Mouse (Mus musculus) stomach, embryonic 14.5 days (tissue): Measurements from ENCODE around the gene I830077J02Rik. TPM values are rescaled to one million over a fixed set of nuclear protein-coding genes. Genes with fewer than 3 reads are reported as not detected.
"Not testable (repeated sequence)": the region's sequence is repeated elsewhere in the genome, so short reads cannot be mapped to it uniquely, and the experiment has no call there.

ENCODE experiments used
- ATAC-seq: fragments of 200-750 bp; cut with Nextera tagmentation; 2 replicates; pipeline ENCODE4 v1.8.0; 2017; ENCODE audit warnings: low read depth, moderate TSS enrichment; ENCODE audit not compliant: insufficient number of reproducible peaks, insufficient read depth, low FRiP score
- H3K27ac ChIP-seq: fragments of 300-500 bp; sonication (generic); 2 replicates; pipeline ENCODE4 v1.5.1; 2014; ENCODE audit warnings: mild to moderate bottlenecking, low read length, moderate library complexity, mixed read lengths
- H3K27me3 ChIP-seq: fragments of 300-500 bp; sonication (generic); 2 replicates; pipeline ENCODE4 v1.6.1; 2014; ENCODE audit warnings: low read length, control low read depth, mixed read lengths; ENCODE audit not compliant: control insufficient read depth, insufficient read depth
- H3K36me3 ChIP-seq: fragments of 300-500 bp; sonication (generic); 2 replicates; pipeline ENCODE4 v1.6.1; 2014; ENCODE audit warnings: mild to moderate bottlenecking, control low read depth, low read length, moderate library complexity, mixed read lengths; ENCODE audit not compliant: control insufficient read depth, insufficient read depth
- H3K4me1 ChIP-seq: fragments of 300-500 bp; sonication (generic); 2 replicates; pipeline ENCODE4 v1.6.1; 2014; ENCODE audit warnings: low read length, control low read depth, mixed read lengths; ENCODE audit not compliant: control insufficient read depth, insufficient read depth
- H3K4me2 ChIP-seq: fragments of 300-500 bp; sonication (generic); replicated peaks from 2 replicates; pipeline ENCODE4 v1.6.1; 2014; ENCODE audit warnings: low read depth, low read length, control low read depth
- H3K4me3 ChIP-seq: fragments of 300-500 bp; sonication (generic); 2 replicates; pipeline ENCODE4 v1.5.1; 2014; ENCODE audit warnings: low read depth, low read length, control low read depth
- H3K9ac ChIP-seq: fragments of 300-500 bp; sonication (generic); replicated peaks from 2 replicates; pipeline ENCODE4 v1.6.1; 2014; ENCODE audit warnings: low read depth, mild to moderate bottlenecking, control low read depth, low read length, moderate library complexity, mixed read lengths
- H3K9me3 ChIP-seq: fragments of 300-500 bp; sonication (generic); 2 replicates; pipeline ENCODE4 v1.6.1; 2016; ENCODE audit warnings: low read depth, low read length, control low read depth; ENCODE audit not compliant: control insufficient read depth
- WGBS: fragments of 180-500 bp; shearing (Covaris S2); extraction: QIAGEN DNeasy Blood & Tissue Kit; methylation state at CpG from one replicate; pipeline ENCODE4 v1.1.7; 2014; 5-methylcytosine and 5-hydroxymethylcytosine counted together
- polyA plus RNA-seq: library from polyadenylated mRNA; unstranded; fragments of >200 nt; fragmentation: Nextera tagmentation; extraction: Ambion mirVana; gene quantifications from 2 replicates; pipeline ENCODE4 v1.2.1, GENCODE M21; 2014

Gene I830077J02Rik
- polyA plus RNA-seq, 1 experiment from 2014 or later = 1.2 TPM

GRCm38 (mm10) chr3:105928195-105928569, 4.3 kb downstream of the I830077J02Rik start:
- no peak overlapping the region for H3K4me2 ChIP-seq
- WGBS = 83% methylated on average over 3 of the region's 3 CpGs
- no peak overlapping the region for H3K9ac ChIP-seq
- no peaks in the 10 kb centered on the region for H3K9me3 ChIP-seq
- H3K27ac ChIP-seq = no peak overlapping the region
- no peaks in the 10 kb centered on the region for H3K27me3 ChIP-seq
- ATAC-seq = no peak
- H3K36me3 ChIP-seq = no peaks in the 10 kb centered on the region
- no peaks in the 10 kb centered on the region for H3K4me1 ChIP-seq
- H3K4me3 ChIP-seq = no peak overlapping the region

DNA sequence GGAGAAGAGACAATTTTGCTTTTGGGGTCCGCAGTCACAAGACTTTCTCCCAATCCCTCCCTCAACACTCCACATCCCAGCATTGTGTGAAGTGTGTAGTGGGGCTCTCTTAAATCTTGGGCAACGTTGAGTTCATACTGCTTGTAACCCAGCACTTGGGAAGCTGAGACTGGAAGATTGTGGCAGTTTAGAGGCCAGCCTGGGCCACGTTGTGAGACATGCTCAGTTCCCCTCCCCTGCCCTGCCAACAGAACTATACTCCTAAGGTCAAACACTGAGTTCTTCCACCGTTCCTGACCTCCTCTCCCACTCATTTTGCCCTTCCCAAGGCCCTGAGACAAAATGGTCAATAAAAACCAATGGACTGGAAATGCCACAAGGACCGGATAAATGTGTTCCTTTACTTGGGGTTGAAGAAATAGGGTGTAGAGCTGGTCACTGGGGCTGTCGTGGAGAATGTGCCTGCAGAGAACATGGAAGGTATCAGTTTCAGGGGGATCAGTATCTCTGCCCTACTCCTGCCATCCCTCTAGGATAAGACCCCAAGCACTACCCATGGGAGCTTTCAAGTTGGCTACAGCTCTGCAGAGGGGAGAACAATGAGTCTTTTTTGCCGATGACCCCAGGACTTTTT, 4.8 kb downstream of the I830077J02Rik start:
- no peak overlapping the region for H3K27ac ChIP-seq
- H3K27me3 ChIP-seq = no peaks in the 10 kb centered on the region
- ATAC-seq = no peak
- H3K4me1 ChIP-seq = no peaks in the 10 kb centered on the region
- H3K9ac ChIP-seq = no peak overlapping the region
- no peaks in the 10 kb centered on the region for H3K9me3 ChIP-seq
- H3K4me2 ChIP-seq = no peak overlapping the region
- no peak overlapping the region for H3K4me3 ChIP-seq
- H3K36me3 ChIP-seq = no peaks in the 10 kb centered on the region
- WGBS = 83% methylated on average over 7 of the region's 7 CpGs

DNA sequence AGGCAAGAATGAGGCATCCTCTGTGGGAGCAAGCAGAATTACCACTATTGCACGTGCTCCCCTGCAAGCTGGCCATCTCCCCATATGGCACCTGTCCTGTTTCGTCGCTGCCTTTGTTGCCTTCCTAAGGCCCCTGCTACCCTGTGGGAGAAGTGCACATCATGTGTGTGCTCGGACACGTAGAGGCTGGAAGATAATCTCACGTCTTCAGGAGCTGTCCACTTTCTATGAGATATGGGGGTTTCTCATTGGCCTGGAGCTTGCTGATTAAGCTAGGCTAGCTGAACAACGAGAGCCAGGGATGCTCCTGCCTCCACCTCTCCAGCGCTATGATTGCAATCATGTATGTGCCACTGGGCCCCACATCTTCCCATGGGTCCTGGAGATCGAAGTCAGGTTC, 7.8 kb downstream of the I830077J02Rik start:
- WGBS = 78% methylated on average over 9 of the region's 9 CpGs
- ATAC-seq = no peak

DNA sequence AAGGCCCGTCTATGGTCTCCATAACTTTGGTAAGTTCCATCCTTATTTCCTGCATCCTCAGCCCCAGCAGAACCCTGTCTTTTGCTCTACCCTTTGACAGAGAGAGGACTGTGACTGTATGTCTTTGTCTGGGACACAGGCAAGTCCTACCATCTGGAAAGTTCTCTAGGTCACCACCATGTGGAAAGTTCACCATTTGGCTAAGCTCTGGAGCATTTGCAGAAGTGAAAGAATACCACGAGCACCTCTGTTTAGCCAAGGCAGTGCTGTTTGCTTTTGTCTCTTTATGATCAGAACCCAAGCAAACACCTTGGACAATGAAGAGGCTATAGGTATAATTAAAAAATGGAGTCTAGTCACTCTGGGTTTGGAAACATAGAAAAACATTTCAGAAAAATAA, 10.5 kb downstream of the I830077J02Rik start:
- no peak for ATAC-seq

More for the DNA sequence above, 7.8 kb downstream of the I830077J02Rik start:
- Histone ChIP-seq H3K4me1 (no peaks in the 10 kb centered on the region), H3K36me3 (no peaks in the 10 kb centered on the region), H3K27ac (no peak overlapping the region), H3K27me3 (no peaks in the 10 kb centered on the region), H3K4me3 (no peak overlapping the region), H3K4me2 (no peak overlapping the region), H3K9ac (no peak overlapping the region), H3K9me3 (no peaks in the 10 kb centered on the region)

DNA sequence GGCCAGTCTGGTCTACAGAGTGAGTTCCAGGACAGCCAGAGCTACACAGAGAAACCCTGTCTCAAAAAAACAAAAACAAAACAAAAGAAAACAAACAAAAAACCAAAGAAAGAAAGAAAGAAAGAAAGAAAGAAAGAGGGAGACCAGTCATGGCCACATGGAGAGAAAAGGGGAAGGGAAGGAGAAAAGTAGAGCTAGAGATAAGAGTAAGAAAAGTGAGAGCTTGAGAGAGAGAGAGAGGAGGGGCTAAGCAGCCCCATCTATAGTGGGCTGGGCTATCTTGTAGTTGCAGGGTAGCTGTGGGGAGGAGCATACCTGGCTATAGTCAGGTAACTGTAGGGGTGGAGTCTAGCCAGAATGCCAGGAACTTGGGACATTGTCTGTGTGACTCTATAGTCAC, 11.7 kb downstream of the I830077J02Rik start:
- H3K27me3 ChIP-seq, H3K27ac ChIP-seq, H3K9me3 ChIP-seq, H3K9ac ChIP-seq, ATAC-seq, H3K4me3 ChIP-seq, H3K4me2 ChIP-seq, H3K4me1 ChIP-seq, H3K36me3 ChIP-seq: not testable (repeated sequence)

More for the DNA sequence above, 10.5 kb downstream of the I830077J02Rik start:
- Histone ChIP-seq H3K27me3 (no peaks in the 10 kb centered on the region), H3K36me3 (no peaks in the 10 kb centered on the region), H3K27ac (no peak overlapping the region), H3K9me3 (no peaks in the 10 kb centered on the region), H3K4me2 (no peak overlapping the region), H3K9ac (no peak overlapping the region), H3K4me3 (no peak overlapping the region), H3K4me1 (no peaks in the 10 kb centered on the region)
- 63% methylated on average over 2 of the region's 2 CpGs for WGBS

- H3K9me3 ChIP-seq = no peaks in the 10 kb centered on the region
- no peak overlapping the region for H3K4me2 ChIP-seq
- H3K4me1 ChIP-seq = no peaks in the 10 kb centered on the region
- no peak overlapping the region for H3K4me3 ChIP-seq
- H3K9ac ChIP-seq = no peak overlapping the region
- WGBS = 73% methylated on average over 3 of the region's 3 CpGs
- H3K27ac ChIP-seq = no peak overlapping the region
- ATAC-seq = no peak
- H3K27me3 ChIP-seq = no peaks in the 10 kb centered on the region
- H3K36me3 ChIP-seq = no peaks in the 10 kb centered on the region
These were observed 14.1 kb downstream of the I830077J02Rik start for GRCm38 (mm10) chr3:105918355-105918745.

DNA sequence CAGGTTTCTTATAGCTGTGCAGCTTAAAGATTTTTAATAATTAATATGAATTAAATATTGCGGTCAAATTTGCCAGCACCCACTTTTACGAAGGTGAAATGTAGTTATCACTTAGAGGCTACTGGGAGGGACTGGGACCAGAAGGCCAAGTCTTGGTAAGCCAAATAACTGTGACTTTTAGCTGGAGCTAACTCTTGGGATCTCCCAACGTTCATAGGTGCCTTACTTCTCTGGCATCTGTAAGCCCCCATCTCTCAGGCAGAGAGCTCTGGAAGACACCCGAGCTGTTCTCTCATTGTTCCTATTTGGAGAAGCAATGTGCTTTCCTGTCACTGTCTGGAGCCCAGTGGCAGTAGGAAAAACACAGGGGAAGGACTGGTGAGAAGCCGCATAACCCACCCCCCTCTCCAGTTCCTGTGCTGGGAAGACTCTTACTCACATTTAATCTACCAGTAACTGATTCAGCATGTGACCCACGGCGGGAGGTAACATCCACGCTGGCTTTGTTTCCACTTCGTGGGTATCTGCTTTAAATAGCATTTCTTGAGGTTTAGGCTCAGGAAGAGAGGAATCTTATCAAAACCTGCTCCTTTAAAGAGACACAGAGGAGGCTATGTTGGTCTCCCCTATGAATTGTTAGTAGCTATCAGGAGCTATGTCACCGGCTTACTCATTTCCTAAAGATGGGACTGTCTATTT, 14.7 kb downstream of the I830077J02Rik start:
- Histone ChIP-seq H3K9ac (no peak overlapping the region), H3K4me2 (no peak overlapping the region), H3K36me3 (no peaks in the 10 kb centered on the region), H3K4me3 (no peak overlapping the region), H3K27me3 (no peaks in the 10 kb centered on the region), H3K4me1 (no peaks in the 10 kb centered on the region), H3K27ac (no peak overlapping the region), H3K9me3 (no peaks in the 10 kb centered on the region)
- 70% methylated on average over 10 of the region's 10 CpGs for WGBS
- no peak for ATAC-seq

GRCm38 (mm10) chr3:105916455-105916854, 16.0 kb downstream of the I830077J02Rik start:
- not testable (repeated sequence) for H3K27ac ChIP-seq, ATAC-seq, H3K4me1 ChIP-seq, H3K27me3 ChIP-seq, H3K9me3 ChIP-seq, H3K36me3 ChIP-seq, H3K9ac ChIP-seq, H3K4me3 ChIP-seq, H3K4me2 ChIP-seq

DNA sequence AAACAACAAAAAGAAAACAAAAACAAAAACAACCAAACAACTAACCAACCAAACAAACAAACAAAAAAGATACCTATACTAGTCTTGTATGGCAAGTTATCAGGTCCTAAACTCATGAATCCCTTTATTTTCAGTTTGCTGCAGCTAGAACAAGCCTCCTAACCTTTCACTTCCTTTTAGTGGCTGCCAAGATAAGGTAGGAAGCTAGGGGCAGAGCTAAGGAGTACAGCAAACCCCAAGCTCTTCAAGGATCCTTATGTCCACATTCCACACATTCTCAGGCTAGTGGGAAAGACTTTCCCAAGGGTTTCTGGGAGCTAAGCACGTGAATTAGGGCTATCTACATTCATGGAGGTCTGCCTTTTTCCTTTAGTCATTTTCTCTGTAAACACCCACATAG, 17.2 kb downstream of the I830077J02Rik start:
- H3K4me2 ChIP-seq = no peak overlapping the region
- 13% methylated on average over 1 of the region's 1 CpGs for WGBS
- no peak overlapping the region for H3K4me3 ChIP-seq
- H3K4me1 ChIP-seq = no peaks in the 10 kb centered on the region
- no peaks in the 10 kb centered on the region for H3K36me3 ChIP-seq
- H3K27ac ChIP-seq = no peak overlapping the region
- no peaks in the 10 kb centered on the region for H3K27me3 ChIP-seq
- no peak overlapping the region for H3K9ac ChIP-seq
- no peak for ATAC-seq
- H3K9me3 ChIP-seq = no peaks in the 10 kb centered on the region
